Comparison of ENCODE assay signal across 17 mouse cellular contexts in the genomic region with DNA sequence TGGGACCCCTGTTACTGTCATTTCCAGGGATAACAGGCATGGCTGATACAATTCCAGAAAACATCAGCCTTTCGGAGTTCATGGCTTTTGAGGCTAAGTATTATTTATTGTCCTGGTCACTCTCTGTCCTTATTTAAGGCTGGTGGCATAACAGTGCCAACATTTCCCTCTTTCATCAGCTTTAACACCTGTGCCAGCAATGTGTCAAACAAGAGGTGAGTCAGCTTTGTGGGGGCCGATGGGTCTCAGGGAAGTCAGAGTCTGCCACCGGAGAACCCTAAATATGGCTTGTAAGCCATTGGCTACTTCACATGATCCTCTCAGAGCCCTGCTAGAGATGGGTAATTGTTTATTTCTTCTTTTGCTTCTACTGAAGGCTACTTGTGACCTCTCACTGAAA.
"Had no signal": no experiment of that assay in that cellular context is flagged by ENCODE, and none has a peak within 500 bp of the region (broad histone marks: within the 10 kb centered on the region; RNA-seq: fewer than 3 reads in every experiment).

No protein-coding gene starts in this region.

- H3K4me3 ChIP-seq: lung, embryonic 15.5 days; megakaryocyte, embryonic 14.5 days; midbrain, embryonic 13.5 days; midbrain, embryonic 15.5 days; neural tube, embryonic 12.5 days; stomach, embryonic 15.5 days had no signal

- H3K4me2 ChIP-seq: lung, embryonic 15.5 days; midbrain, embryonic 11.5 days; midbrain, embryonic 13.5 days; midbrain, embryonic 15.5 days; neural tube, embryonic 12.5 days; stomach, embryonic 15.5 days had no signal

- H3K27me3 ChIP-seq: lung, embryonic 15.5 days; megakaryocyte, embryonic 14.5 days; midbrain, embryonic 13.5 days; midbrain, embryonic 15.5 days; neural tube, embryonic 12.5 days; stomach, embryonic 15.5 days had no signal

- H3K4me1 ChIP-seq: megakaryocyte, embryonic 14.5 days; midbrain, embryonic 13.5 days; midbrain, embryonic 15.5 days; neural tube, embryonic 12.5 days; stomach, embryonic 15.5 days had no signal

- H3K27ac ChIP-seq: lung, embryonic 15.5 days; macrophage; midbrain, embryonic 13.5 days; midbrain, embryonic 15.5 days; neural tube, embryonic 12.5 days; stomach, embryonic 15.5 days; stomach, postnatal 0 days had no signal

- H3K9me3 ChIP-seq: lung, embryonic 15.5 days; megakaryocyte, embryonic 14.5 days; midbrain, embryonic 13.5 days; midbrain, embryonic 15.5 days; neural tube, embryonic 12.5 days; stomach, embryonic 15.5 days had no signal

- H3K9ac ChIP-seq: lung, embryonic 15.5 days; midbrain, embryonic 13.5 days; midbrain, embryonic 15.5 days; neural tube, embryonic 12.5 days; stomach, embryonic 15.5 days had no signal

- DNase-seq: lung, adult 2 months; lung, postnatal 14 days; lung, postnatal 36 days; right cerebral cortex, postnatal 14 days; thymus, adult 2 months; thymus, postnatal 25 days; thymus, postnatal 4 days had no signal

- H3K36me3 ChIP-seq: lung, embryonic 15.5 days; midbrain, embryonic 13.5 days; midbrain, embryonic 15.5 days; neural tube, embryonic 12.5 days; stomach, embryonic 15.5 days had no signal

- ATAC-seq: lung, postnatal 0 days; midbrain, embryonic 13.5 days; midbrain, embryonic 15.5 days had no signal
